Mouse (Mus musculus) intestine, embryonic 14.5 days (tissue): ENCODE results near the gene Stxbp4. TPM values are rescaled to one million over a fixed set of nuclear protein-coding genes. Genes with fewer than 3 reads are reported as not detected.

ENCODE experiments used
- ATAC-seq: fragments of 200-750 bp; cut with Nextera tagmentation; replicated peaks from 2 replicates; pipeline ENCODE4 v1.8.0; 2017; ENCODE audit warnings: low read depth, moderate number of reproducible peaks, moderate TSS enrichment, moderate library complexity; ENCODE audit not compliant: low FRiP score, low TSS enrichment
- DNase-seq: peaks from one replicate; pipeline ENCODE4 v3.0.0-alpha.2; 2018; ENCODE audit warnings: low spot score
- H3K27ac ChIP-seq: fragments of 300-500 bp; sonication (generic); 2 replicates; pipeline ENCODE4 v1.5.1; 2014; ENCODE audit warnings: low read depth, mild to moderate bottlenecking, control low read depth
- H3K27me3 ChIP-seq: fragments of 300-500 bp; sonication (generic); replicated peaks from 2 replicates; pipeline ENCODE4 v1.6.1; 2014; ENCODE audit warnings: low read length, control low read depth; ENCODE audit not compliant: control insufficient read depth, insufficient read depth
- H3K36me3 ChIP-seq: fragments of 300-500 bp; sonication (generic); 2 replicates; pipeline ENCODE4 v1.6.1; 2014; ENCODE audit warnings: low read length, control low read depth; ENCODE audit not compliant: control insufficient read depth, insufficient read depth
- H3K4me1 ChIP-seq: fragments of 300-500 bp; sonication (generic); replicated peaks from 2 replicates; pipeline ENCODE4 v1.6.1; 2014; ENCODE audit warnings: low read length, control low read depth, mixed read lengths; ENCODE audit not compliant: control insufficient read depth, insufficient read depth
- H3K4me2 ChIP-seq: fragments of 300-500 bp; sonication (generic); 2 replicates; pipeline ENCODE4 v1.6.1; 2014; ENCODE audit warnings: low read length
- H3K4me3 ChIP-seq: fragments of 300-500 bp; sonication (generic); 2 replicates; pipeline ENCODE4 v1.5.1; 2014; ENCODE audit warnings: low read depth, low read length, control low read depth, mixed read lengths
- H3K9ac ChIP-seq: fragments of 300-500 bp; sonication (generic); 2 replicates; pipeline ENCODE4 v1.6.1; 2014; ENCODE audit warnings: mild to moderate bottlenecking, low read length
- H3K9me3 ChIP-seq: fragments of 300-500 bp; sonication (generic); 2 replicates; pipeline ENCODE4 v1.6.1; 2016; ENCODE audit warnings: low read length, control low read depth; ENCODE audit not compliant: control insufficient read depth
- WGBS: fragments of 180-500 bp; shearing (Covaris S2); extraction: QIAGEN DNeasy Blood & Tissue Kit; methylation state at CpG from one replicate; pipeline ENCODE4 v1.1.7; 2014; 5-methylcytosine and 5-hydroxymethylcytosine counted together
- polyA plus RNA-seq: library from polyadenylated mRNA; unstranded; fragments of >200 nt; fragmentation: Nextera tagmentation; extraction: Ambion mirVana; gene quantifications from 2 replicates; pipeline ENCODE4 v1.2.1, GENCODE M21; 2014

Gene Stxbp4
- 18.7 and 23.5 TPM in 2 replicates for polyA plus RNA-seq

DNA sequence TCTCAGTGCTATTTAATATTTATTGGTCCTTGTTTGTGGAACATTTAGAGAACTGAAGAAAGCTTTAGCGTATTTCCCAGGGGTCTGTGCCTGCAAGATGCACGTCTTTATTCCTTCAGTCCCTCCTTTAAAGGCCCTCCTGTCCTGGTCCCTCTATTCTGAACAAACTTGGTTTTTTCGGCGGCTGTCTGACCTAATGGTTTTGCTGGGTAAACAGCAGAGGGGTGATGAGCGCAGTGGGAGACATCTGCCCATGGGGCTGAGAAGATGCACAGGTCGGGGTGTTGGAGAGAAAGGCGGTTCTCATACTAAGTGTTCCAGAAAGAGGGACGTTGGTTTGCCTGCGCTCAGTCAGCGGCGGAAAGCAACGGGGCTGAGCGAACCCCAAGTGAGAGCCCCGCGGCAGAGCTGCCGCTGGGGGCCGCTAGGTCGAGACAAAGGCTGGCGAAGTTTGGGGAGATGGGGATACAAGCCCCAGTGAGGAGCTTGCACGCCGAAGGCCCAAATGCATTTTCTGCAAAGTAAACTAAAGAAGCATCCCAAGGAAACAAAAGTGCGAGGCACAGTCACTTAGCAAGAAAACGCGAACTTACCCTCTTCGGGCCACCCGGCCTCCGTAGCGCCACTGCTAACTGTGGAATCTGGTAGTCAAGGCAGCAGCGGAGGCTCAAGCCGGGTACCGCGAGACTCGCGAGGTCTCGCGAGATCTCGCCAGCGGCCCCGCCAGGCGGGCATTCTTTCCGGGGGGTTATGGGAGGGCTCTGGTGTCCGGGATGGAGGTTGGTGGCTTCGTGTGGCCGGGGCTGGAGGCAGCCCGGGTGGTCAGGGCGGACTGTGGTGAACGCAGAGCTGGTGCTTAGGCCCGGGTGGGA, at the start of gene Stxbp4, which contains the start of gene Cox11:
Gene Stxbp4 (minus strand): TSS at position 645 of the 872 bp plus-strand sequence.
Gene Cox11 (plus strand): TSS at position 734 of the 872 bp plus-strand sequence.
- Histone ChIP-seq H3K4me3 (peak within 1 kb of the TSS; percentile 94), H3K9me3 (no peaks in the 10 kb centered on the region), H3K36me3 (peaks cover 14% of the 10 kb centered on the region), H3K9ac (peak within 1 kb of the TSS; percentile 70), H3K4me1 (peaks cover 10% of the 10 kb centered on the region), H3K27ac (peak within 1 kb of the TSS; percentile 87), H3K4me2 (peak within 1 kb of the TSS; percentile 70), H3K27me3 (no peaks in the 10 kb centered on the region)
- under 1% methylated on average over 48 of the region's 48 CpGs for WGBS
- ATAC-seq, result peak; percentile 97
- peak; percentile 95 for DNase-seq

DNA sequence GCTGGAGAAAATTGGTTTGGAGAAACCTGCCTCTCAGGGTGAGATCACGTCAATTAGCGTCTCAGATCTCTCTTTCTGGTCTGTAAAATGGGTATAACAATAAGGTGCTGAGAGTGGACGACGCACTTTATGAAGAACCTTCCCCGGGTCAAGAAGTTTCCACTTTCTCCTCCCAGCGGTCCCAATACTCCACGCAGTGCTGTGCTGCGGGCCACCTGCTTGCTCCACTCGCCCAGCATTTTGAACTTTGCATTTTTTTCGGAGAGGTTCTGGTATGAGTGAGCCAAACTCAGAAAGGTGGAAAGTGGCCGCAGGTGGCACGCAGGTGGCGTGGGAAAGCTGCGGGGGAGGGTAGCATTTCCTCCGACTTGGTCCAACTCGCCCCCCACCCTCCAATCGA, 49.2 kb upstream of the Stxbp4 start:
- Histone ChIP-seq H3K4me2 (peak overlapping the region; percentile 71), H3K9ac (peak overlapping the region; percentile 59), H3K36me3 (peaks cover 15% of the 10 kb centered on the region), H3K4me3 (peak overlapping the region; percentile 69), H3K9me3 (no peaks in the 10 kb centered on the region), H3K27ac (no peak overlapping the region; the same call in 1 of the 2 replicates), H3K27me3 (no peaks in the 10 kb centered on the region), H3K4me1 (no peaks in the 10 kb centered on the region)
- no peak for DNase-seq
- under 1% methylated on average over 17 of the region's 17 CpGs for whole genome bisulfite sequencing
- peak; percentile 57 for ATAC-seq

DNA sequence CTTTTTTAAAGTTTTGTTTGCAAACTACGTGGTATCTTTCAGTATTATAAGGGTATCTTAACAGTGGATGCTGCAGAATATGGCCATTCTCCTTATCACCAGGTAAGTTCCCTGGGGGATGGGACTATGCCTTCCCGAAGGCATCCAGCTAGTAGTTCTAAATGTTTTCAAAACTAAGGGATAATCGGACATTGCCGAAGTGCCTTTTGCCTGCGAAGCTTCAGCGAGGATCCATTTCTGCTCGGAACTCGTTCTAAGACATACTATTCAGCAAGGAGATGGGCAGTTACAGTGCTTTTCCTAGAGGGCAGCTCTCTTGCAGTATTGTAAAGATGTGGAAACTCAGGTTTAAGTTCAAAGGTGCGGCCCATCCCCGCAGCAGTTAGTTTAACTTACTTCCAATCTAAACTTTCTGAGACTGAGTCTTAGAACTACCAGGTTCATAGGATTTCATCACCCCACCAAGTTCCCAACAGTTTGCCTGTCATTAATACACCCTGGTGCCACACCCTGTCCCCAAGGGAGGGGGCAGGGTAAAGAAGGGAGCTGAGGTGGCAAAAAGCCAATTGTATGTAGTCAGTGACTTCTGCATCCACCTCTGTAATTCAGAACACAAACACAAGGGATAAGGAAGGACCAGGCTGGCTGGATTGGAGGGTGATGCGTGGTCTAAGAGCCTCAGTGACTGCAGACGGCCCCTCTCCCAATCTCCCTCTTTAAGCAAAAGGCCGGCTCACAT, 48.6 kb upstream of the Stxbp4 start:
- ATAC-seq, result peak; percentile 23; the same call in 1 of the 2 replicates
- DNase-seq, result no peak
- no peaks in the 10 kb centered on the region for H3K27me3 ChIP-seq

DNA sequence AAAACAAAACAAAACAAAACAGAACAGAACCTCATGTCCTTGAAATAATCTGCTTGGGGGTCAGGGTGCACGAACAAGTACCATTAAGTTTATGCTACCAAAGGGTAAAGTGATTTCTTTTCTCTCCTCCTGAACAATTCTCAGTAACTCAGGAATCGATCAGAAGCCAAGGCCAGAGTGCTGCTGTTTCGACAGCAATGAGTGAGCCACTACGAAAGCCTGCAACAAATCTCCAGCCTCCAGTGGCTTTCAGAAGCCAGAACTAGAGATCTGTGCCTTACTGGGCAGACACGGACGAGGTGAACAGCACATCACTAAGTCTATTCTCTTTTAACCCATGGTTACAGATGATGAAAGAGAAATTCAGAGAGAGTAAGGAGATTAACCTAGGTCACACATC, 47.3 kb upstream of the Stxbp4 start:
- H3K9ac ChIP-seq, result no peak overlapping the region
- ATAC-seq, result no peak
- WGBS, result 73% methylated on average over 6 of the region's 6 CpGs

More for the DNA sequence above, 48.6 kb upstream of the Stxbp4 start:
- Histone ChIP-seq H3K27ac (no peak overlapping the region), H3K9me3 (no peaks in the 10 kb centered on the region), H3K36me3 (peaks cover 16% of the 10 kb centered on the region), H3K4me3 (peak overlapping the region; percentile 69), H3K9ac (peak overlapping the region; percentile 59; the same call in 1 of the 2 replicates), H3K4me2 (peak overlapping the region; percentile 71), H3K4me1 (no peaks in the 10 kb centered on the region)
- 68% methylated on average over 13 of the region's 13 CpGs for WGBS

DNA sequence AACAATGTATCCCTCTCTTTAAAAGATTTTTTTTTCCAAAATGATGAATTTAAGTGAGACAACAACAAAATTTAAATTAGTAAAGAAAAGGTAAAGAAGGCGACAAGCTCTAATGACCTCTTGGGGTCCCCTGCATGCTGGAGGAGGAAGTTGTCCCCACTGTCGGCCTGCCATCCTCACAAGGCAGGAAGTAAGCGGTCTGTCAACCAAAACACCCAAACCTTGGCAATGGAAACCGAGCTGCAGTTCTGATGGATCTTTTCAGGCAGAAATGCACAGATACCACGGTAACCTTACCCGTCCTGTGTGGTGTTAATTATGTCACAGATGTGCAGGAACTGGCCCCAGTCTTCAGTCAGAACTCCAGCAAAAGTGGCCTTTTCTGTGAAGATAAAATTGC, 46.9 kb upstream of the Stxbp4 start:
- Histone ChIP-seq H3K4me3 (no peak overlapping the region), H3K27ac (no peak overlapping the region), H3K9me3 (no peaks in the 10 kb centered on the region), H3K4me2 (no peak overlapping the region), H3K4me1 (no peaks in the 10 kb centered on the region), H3K27me3 (no peaks in the 10 kb centered on the region), H3K9ac (no peak overlapping the region), H3K36me3 (peaks cover 22% of the 10 kb centered on the region)
- DNase-seq (no peak), ATAC-seq (no peak)
- WGBS, result 72% methylated on average over 6 of the region's 6 CpGs

More for the DNA sequence above, 47.3 kb upstream of the Stxbp4 start:
- H3K4me3 ChIP-seq, result no peak overlapping the region
- H3K4me2 ChIP-seq, result no peak overlapping the region
- H3K4me1 ChIP-seq, result no peaks in the 10 kb centered on the region
- no peak for DNase-seq
- H3K9me3 ChIP-seq, result no peaks in the 10 kb centered on the region
- no peak overlapping the region for H3K27ac ChIP-seq
- no peaks in the 10 kb centered on the region for H3K27me3 ChIP-seq
- peaks cover 22% of the 10 kb centered on the region for H3K36me3 ChIP-seq

DNA sequence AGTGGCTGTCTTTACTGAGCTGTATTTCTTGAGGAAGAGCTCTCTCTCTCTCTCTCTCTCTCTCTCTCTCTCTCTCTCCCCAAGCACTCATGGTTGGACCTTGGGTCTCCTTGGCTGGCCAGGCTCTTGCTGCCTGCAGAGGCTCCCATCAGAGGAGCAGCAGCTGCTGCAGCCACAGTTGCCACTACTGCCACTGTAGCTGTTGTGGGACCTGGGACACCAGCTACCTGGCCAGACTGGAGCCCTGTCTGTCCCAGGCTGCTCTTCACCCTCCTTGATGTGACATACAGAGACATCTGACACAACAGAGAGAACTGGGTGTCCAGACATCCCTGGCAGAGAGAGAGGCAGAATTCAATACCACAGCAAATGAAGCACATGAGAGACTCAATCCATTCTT, 43.3 kb upstream of the Stxbp4 start:
- no peak overlapping the region for H3K4me2 ChIP-seq
- no peak for ATAC-seq
- no peak overlapping the region for H3K9ac ChIP-seq
- no peak for DNase-seq
- H3K4me1 ChIP-seq, result no peaks in the 10 kb centered on the region
- H3K4me3 ChIP-seq, result no peak overlapping the region
- no peak overlapping the region for H3K27ac ChIP-seq
- no peaks in the 10 kb centered on the region for H3K9me3 ChIP-seq
- peaks cover 22% of the 10 kb centered on the region for H3K36me3 ChIP-seq
- no peaks in the 10 kb centered on the region for H3K27me3 ChIP-seq

DNA sequence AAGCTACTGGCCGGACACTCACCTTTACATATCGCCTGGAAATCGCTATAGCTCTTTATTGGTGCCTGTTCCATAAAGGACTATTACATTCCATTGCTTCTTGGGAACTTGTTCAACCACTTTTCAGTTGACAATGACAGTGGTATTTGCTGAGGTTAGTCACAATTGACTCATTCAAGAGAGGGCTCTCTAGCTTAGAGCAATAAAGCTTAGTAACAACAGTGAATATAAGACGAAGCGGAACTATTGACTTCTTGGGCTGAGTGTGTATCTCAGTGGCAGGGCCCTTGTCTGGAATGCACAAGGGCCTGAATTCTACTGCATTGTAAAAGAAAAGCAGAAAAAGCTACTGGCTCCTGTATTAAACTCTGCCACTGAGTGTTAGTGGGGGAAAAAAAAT, 40.7 kb upstream of the Stxbp4 start:
- ATAC-seq (peak; percentile 83), DNase-seq (no peak)
- Histone ChIP-seq H3K9me3 (no peaks in the 10 kb centered on the region), H3K36me3 (peaks cover 16% of the 10 kb centered on the region), H3K9ac (no peak overlapping the region), H3K4me1 (no peaks in the 10 kb centered on the region), H3K27ac (no peak overlapping the region), H3K4me2 (no peak overlapping the region), H3K27me3 (no peaks in the 10 kb centered on the region), H3K4me3 (no peak overlapping the region)
- WGBS, result 73% methylated on average over 5 of the region's 5 CpGs

DNA sequence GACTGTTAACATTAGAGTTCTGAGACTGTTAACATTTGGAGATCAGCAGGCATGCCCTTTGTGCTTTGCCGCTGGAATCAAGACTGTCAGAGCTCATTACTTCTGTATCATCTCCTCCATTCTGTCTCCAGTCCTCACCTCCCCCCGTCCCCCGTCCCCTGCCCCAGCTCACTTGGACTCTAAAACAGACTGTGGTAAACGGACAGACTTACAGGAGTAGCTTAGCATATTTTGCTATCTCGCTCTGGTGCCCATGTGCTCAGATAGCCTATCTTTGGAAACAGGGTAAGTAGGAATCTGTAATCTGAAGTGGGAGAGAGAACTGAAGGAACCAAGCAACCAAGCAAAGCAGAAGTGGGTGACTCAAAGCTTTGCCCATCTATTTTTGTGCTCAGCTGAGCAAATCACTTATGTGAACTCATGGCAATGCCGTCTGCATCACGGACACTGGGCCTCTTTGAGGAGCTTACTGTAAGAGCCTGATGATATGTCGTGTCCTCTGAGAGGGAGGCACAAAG, 39.9 kb upstream of the Stxbp4 start:
- Histone ChIP-seq H3K4me2 (no peak overlapping the region), H3K36me3 (peaks cover 13% of the 10 kb centered on the region), H3K27ac (no peak overlapping the region), H3K27me3 (no peaks in the 10 kb centered on the region), H3K9ac (no peak overlapping the region), H3K9me3 (no peaks in the 10 kb centered on the region), H3K4me3 (no peak overlapping the region), H3K4me1 (no peaks in the 10 kb centered on the region)
- WGBS, result 84% methylated on average over 8 of the region's 8 CpGs
- DNase-seq, result no peak
- ATAC-seq, result no peak
